Mouse (Mus musculus): ENCODE results near the gene Mpp3. TPM values are rescaled to one million over a fixed set of nuclear protein-coding genes. Genes with fewer than 3 reads are reported as not detected.

Mpp3 gene
- polyA plus RNA-seq, 1 experiment from 2014 or later: 7.2 TPM

DNA sequence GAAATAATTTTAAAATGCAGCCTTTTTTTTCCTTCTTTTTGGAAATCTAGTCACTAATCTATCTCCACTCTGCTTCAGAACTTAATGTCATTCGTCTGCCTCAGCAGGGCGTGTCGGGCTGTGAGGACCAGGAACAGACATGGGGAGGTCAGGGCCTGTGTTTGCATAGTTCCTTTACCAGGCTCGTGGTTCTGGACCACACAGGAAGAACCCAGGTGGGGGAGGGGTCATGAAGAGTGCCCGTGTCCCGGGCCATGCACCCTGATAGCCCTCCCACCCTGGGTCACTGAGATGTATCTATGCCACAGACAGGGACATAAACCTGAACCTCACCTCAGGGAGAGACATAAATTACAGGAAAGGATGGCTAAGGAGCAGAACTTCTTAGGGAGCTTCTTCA is 54.1 kb downstream of the Mpp3 start:
- no peaks in the 10 kb centered on the region for H3K9me3 ChIP-seq
- H3K4me3 ChIP-seq (replicated peaks): no peak overlapping the region
- no peaks in the 10 kb centered on the region for H3K27me3 ChIP-seq (replicated peaks)
- no peak overlapping the region for H3K4me2 ChIP-seq
- no peak for ATAC-seq (ENCODE audit: insufficient read depth, low FRiP score, low read depth)
- WGBS: 33% methylated on average over 6 of the region's 6 CpGs
- H3K36me3 ChIP-seq: peaks cover 4% of the 10 kb centered on the region; the same call in 1 of the 2 replicates
- H3K27ac ChIP-seq: no peak overlapping the region
- no peaks in the 10 kb centered on the region for H3K4me1 ChIP-seq
- no peak overlapping the region for H3K9ac ChIP-seq

DNA sequence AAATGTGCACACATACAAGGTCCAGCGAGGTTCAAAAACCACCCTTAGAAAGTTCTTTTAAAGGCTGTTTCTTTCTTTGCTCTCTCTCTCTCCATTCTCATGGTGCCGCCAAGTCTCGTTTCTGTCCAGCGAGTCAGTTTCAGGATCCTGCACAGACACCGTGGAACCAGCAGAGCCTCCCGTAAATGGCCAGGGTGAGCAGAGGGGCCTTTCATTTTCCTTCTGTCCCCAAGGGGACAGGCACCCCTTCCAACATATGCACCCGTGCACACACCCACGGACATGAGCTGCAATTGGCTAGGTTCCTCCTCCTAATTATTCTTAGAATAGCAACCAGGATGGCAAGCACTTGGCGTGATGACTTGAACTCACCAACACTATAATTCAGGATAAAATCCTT is 54.8 kb downstream of the Mpp3 start:
- no peaks in the 10 kb centered on the region for H3K27me3 ChIP-seq (replicated peaks)
- H3K27ac ChIP-seq: no peak overlapping the region
- no peak overlapping the region for H3K9ac ChIP-seq
- no peaks in the 10 kb centered on the region for H3K4me1 ChIP-seq
- H3K36me3 ChIP-seq: peaks cover 2% of the 10 kb centered on the region; the same call in 1 of the 2 replicates
- no peak overlapping the region for H3K4me3 ChIP-seq (replicated peaks)
- ATAC-seq (ENCODE audit: insufficient read depth, low FRiP score, low read depth): no peak
- H3K9me3 ChIP-seq: no peaks in the 10 kb centered on the region
- WGBS: 76% methylated on average over 9 of the region's 9 CpGs
- H3K4me2 ChIP-seq: no peak overlapping the region

DNA sequence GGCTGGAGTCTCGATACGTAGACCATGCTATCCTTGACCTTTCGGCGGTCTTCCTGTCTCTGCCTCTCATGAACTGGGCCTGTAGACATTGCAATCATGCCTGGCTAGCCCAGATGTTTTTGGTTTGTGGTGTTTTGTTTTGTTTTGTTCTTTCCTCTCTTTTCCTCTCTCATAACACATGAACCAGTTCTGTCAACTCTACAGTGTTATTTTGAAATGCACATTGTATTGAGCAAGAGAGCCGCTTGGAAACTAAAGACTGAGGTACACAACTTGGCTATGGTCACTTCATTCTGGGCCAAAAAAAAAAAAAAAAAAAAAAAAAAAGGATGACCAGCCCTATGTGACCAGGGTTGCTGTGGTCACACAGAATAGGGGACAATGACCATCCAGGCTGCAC is 55.6 kb downstream of the Mpp3 start:
- Histone ChIP-seq H3K4me2 (no peak overlapping the region), H3K4me1 (no peaks in the 10 kb centered on the region), H3K27me3 (replicated peaks) (no peaks in the 10 kb centered on the region), H3K9me3 (no peaks in the 10 kb centered on the region), H3K36me3 (no peaks in the 10 kb centered on the region), H3K4me3 (replicated peaks) (no peak overlapping the region), H3K9ac (no peak overlapping the region), H3K27ac (no peak overlapping the region)
- 92% methylated on average over 5 of the region's 5 CpGs for WGBS
- no peak for ATAC-seq (ENCODE audit: insufficient read depth, low FRiP score, low read depth)

DNA sequence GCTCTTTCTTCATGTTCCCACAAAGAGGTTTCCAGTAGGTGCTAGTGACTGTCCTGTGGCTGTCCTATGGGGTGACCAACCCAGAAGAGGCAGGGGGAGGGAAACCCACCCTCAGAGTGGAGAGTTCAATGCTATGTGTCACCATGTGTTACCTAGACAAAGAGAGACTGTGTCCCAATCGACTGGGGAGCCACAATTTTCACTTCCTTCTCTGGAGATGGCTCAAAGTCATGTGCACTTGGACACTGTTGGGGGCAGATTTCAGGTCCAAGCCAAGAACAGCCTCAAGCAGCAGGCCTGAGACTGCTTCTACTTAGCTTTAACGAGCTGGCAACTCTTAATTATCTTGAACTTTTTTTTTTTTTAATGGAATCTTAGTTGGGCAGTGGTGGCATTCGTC is 56.2 kb downstream of the Mpp3 start:
- Histone ChIP-seq H3K27ac (no peak overlapping the region), H3K9ac (no peak overlapping the region), H3K36me3 (no peaks in the 10 kb centered on the region), H3K4me3 (replicated peaks) (no peak overlapping the region), H3K4me1 (no peaks in the 10 kb centered on the region), H3K4me2 (no peak overlapping the region), H3K9me3 (no peaks in the 10 kb centered on the region), H3K27me3 (replicated peaks) (no peaks in the 10 kb centered on the region)
- ATAC-seq (ENCODE audit: insufficient read depth, low FRiP score, low read depth): no peak
- WGBS: 70% methylated on average over 3 of the region's 3 CpGs

DNA sequence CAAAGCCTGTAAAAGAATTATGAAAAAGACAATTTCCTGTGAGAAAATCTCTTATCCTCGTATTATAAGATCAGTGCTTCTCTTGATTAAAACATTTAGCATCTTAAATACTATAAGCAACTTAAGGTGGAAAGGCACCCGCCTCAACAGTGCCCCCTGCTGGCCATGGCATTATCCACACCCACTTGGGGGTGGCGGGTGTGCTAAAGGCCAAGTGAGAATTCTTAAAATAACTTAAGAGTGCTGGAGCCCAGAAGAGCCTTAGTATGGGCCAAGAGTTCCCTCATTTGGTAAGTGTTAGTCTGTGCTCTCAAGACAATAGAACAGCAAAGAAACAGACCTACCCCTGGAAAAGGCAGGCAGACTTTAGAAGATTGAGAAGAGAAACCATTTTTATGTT is 56.9 kb downstream of the Mpp3 start:
- 48% methylated on average over 3 of the region's 3 CpGs for WGBS
- H3K27me3 ChIP-seq (replicated peaks): peaks cover 2% of the 10 kb centered on the region; the same call in 1 of the 2 replicates
- no peak overlapping the region for H3K9ac ChIP-seq

DNA sequence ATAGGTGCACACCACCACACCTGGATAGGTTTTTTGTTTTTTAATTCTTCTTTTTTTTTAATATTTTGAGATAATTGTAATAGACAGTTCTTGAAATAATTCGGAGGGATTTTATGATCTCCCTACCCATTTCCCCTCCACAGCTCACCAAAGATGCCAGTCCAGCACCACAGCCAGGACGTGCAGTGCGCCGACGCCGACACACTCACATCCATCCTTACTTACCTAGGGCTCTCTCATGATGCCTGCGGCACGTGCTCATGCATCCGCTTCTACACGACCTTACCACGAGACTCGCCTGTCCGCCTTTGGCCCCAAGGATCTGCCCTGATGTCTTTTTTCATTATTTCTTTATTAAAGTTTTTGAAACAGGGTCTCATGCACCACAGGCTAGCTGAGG is 58.4 kb downstream of the Mpp3 start:
- 83% methylated on average over 13 of the region's 13 CpGs for WGBS
- no peak for ATAC-seq (ENCODE audit: insufficient read depth, low FRiP score, low read depth)
- no peak overlapping the region for H3K27ac ChIP-seq
- peaks cover 18% of the 10 kb centered on the region for H3K27me3 ChIP-seq (replicated peaks)
- no peaks in the 10 kb centered on the region for H3K9me3 ChIP-seq
- no peak overlapping the region for H3K9ac ChIP-seq
- no peaks in the 10 kb centered on the region for H3K36me3 ChIP-seq
- H3K4me1 ChIP-seq: no peaks in the 10 kb centered on the region
- no peak overlapping the region for H3K4me2 ChIP-seq
- no peak overlapping the region for H3K4me3 ChIP-seq (replicated peaks)

More for the DNA sequence above, 56.9 kb downstream of the Mpp3 start:
- ATAC-seq (ENCODE audit: insufficient read depth, low FRiP score, low read depth): no peak
- Histone ChIP-seq H3K9me3 (no peaks in the 10 kb centered on the region), H3K36me3 (no peaks in the 10 kb centered on the region), H3K4me2 (no peak overlapping the region), H3K4me3 (replicated peaks) (no peak overlapping the region), H3K4me1 (no peaks in the 10 kb centered on the region), H3K27ac (no peak overlapping the region)

DNA sequence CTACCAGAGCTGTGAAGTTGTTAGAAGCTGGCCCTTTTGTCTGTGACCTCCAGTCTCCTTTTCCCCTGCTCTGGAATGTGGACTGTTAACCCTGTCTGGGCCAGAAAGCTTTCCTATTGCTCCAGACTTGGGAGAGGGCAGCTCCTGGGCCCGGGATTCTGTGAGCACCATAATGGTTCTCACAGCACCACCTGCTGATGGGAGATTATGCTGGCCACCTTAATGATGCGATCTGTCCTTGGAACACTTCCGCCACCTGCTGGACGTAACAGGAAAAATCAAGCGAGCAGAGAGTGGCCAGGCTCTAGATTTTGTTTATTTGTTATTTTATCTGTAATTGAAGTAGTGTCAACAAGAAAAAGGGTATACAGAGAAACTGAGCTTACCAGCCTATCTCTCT is 59.5 kb downstream of the Mpp3 start:
- H3K9ac ChIP-seq: no peak overlapping the region
- H3K4me3 ChIP-seq (replicated peaks): no peak overlapping the region
- no peak overlapping the region for H3K27ac ChIP-seq
- peaks cover 5% of the 10 kb centered on the region for H3K4me1 ChIP-seq
- H3K27me3 ChIP-seq (replicated peaks): peaks cover 28% of the 10 kb centered on the region
- no peak; the same call in 1 of the 2 replicates for ATAC-seq (ENCODE audit: insufficient read depth, low FRiP score, low read depth)
- no peaks in the 10 kb centered on the region for H3K9me3 ChIP-seq
- WGBS: under 1% methylated on average over 5 of the region's 5 CpGs
- no peaks in the 10 kb centered on the region for H3K36me3 ChIP-seq
- no peak overlapping the region for H3K4me2 ChIP-seq

DNA sequence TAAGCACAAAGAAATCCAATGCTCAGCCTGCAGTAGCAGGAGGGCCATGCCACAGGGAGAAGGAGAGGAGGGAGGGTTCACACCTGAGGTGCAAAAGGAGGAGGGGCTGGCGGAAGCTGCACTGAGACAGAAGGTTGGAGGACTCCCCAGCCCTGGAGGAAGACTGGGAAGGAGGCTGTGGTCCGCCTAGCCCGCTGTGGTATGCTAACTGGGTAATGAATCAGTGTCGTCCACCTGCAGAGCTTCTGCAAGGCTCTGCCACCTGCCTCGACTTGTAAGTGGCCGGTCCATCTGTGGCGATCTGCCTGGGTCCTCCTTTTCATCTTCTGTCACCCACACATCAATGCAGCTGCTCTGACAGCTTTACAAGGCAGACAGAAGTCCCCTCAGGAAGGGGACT is 60.0 kb downstream of the Mpp3 start:
- no peaks in the 10 kb centered on the region for H3K36me3 ChIP-seq
- no peak overlapping the region for H3K4me3 ChIP-seq (replicated peaks)
- H3K9me3 ChIP-seq: no peaks in the 10 kb centered on the region
- peaks cover 33% of the 10 kb centered on the region for H3K27me3 ChIP-seq (replicated peaks)
- 18% methylated on average over 7 of the region's 7 CpGs for WGBS
- H3K27ac ChIP-seq: no peak overlapping the region
- H3K9ac ChIP-seq: no peak overlapping the region
- no peak overlapping the region for H3K4me2 ChIP-seq
- ATAC-seq (ENCODE audit: insufficient read depth, low FRiP score, low read depth): no peak
- H3K4me1 ChIP-seq: peaks cover 9% of the 10 kb centered on the region

DNA sequence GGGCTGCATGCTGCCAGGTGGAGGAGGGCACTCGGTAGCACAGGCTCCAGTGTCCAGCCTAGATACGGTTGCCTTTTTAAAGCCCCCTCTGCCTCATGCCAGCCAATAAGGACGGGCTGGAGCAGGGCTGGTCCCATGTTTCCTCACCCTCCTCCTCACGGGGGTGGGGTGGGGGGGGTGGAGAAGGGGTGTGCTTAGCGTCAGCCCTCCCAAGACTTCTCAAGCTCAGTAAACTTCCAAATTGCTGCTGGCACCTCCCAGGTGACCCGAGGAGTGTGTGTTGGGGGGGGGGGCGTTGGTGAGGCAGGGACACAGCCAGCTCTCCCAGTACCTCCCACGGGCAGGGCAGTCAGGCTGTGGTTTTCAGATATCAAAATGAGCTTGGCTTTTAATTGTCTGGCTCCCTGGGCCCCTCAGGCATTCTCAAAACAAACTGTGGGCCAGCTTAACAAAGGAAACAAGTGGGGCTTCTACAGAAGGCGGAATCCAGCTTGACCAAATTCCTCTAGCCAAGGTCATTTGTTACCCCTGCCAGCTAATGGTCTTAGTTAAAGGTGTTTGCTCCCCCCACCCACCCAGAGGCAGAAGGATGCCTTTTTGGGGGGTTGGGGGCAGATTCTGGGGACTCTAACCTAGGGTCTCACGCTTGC is 61.2 kb downstream of the Mpp3 start, which contains the start of gene Sost:
TSS of gene Sost (minus strand) at position 51 of the 650 bp plus-strand sequence.
- H3K4me3 ChIP-seq (replicated peaks): no peak within 1 kb of the TSS
- no peak within 1 kb of the TSS for H3K27ac ChIP-seq
- H3K4me2 ChIP-seq: no peak within 1 kb of the TSS
- ATAC-seq (ENCODE audit: insufficient read depth, low FRiP score, low read depth): no peak
- no peak within 1 kb of the TSS for H3K9ac ChIP-seq
- no peaks in the 10 kb centered on the region for H3K9me3 ChIP-seq
- 21% methylated on average over 10 of the region's 10 CpGs for WGBS
- peaks cover 44% of the 10 kb centered on the region for H3K27me3 ChIP-seq (replicated peaks)
- peaks cover 14% of the 10 kb centered on the region for H3K4me1 ChIP-seq
- no peaks in the 10 kb centered on the region for H3K36me3 ChIP-seq

DNA sequence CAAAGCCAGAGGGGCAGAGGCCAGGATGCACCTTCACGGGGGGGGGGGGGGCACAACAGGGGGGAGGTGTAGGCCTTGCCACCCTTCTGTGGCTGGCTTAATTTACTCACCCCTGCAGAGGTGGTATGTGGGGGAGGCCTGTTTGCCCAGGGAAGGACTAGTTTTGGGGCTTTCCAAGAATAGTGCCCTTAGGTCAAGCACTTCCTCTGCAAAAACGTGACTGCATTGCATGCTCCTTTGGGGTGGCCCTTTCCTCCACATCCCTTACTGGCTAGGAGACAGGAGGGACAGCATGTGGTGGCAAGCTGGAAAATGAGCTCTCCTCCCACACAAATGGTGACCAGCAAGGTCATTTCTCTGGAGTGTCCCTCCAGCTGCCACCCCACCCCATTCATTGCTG is 62.7 kb downstream of the Mpp3 start:
- 0% methylated on average over 2 of the region's 2 CpGs for WGBS
- H3K4me2 ChIP-seq: no peak overlapping the region
- no peaks in the 10 kb centered on the region for H3K9me3 ChIP-seq
- ATAC-seq (ENCODE audit: insufficient read depth, low FRiP score, low read depth): no peak
- no peaks in the 10 kb centered on the region for H3K36me3 ChIP-seq
- no peak overlapping the region for H3K4me3 ChIP-seq (replicated peaks)
- H3K27ac ChIP-seq: no peak overlapping the region
- peaks cover 14% of the 10 kb centered on the region for H3K4me1 ChIP-seq
- H3K9ac ChIP-seq: no peak overlapping the region
- peaks cover 60% of the 10 kb centered on the region for H3K27me3 ChIP-seq (replicated peaks)

DNA sequence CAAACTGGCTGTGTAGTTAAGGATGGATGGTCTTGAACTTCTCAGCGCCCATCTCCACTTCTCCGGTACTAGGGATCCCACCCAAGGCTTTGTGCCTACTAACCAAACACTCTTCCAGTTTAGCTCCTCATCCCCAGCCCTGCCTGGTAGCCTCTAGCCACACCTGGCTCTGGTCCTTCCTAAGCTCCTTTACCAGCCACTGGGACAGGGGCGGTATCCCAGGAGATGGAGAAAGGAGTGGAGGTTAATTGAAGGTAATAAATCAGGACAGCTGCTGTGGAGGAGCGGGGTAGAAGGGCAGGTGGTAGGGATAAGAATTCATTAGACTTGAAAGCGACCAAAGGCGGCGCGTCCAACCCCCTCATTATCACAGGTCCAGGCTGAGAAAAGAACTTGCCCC is 63.6 kb downstream of the Mpp3 start:
- Histone ChIP-seq H3K9me3 (no peaks in the 10 kb centered on the region), H3K27me3 (replicated peaks) (peaks cover 61% of the 10 kb centered on the region), H3K4me2 (peak overlapping the region; percentile 97; the same call in 1 of the 2 replicates), H3K36me3 (no peaks in the 10 kb centered on the region), H3K4me3 (replicated peaks) (no peak overlapping the region), H3K27ac (no peak overlapping the region), H3K4me1 (peaks cover 14% of the 10 kb centered on the region), H3K9ac (no peak overlapping the region)
- WGBS: 10% methylated on average over 8 of the region's 8 CpGs
- ATAC-seq (ENCODE audit: insufficient read depth, low FRiP score, low read depth): no peak

DNA sequence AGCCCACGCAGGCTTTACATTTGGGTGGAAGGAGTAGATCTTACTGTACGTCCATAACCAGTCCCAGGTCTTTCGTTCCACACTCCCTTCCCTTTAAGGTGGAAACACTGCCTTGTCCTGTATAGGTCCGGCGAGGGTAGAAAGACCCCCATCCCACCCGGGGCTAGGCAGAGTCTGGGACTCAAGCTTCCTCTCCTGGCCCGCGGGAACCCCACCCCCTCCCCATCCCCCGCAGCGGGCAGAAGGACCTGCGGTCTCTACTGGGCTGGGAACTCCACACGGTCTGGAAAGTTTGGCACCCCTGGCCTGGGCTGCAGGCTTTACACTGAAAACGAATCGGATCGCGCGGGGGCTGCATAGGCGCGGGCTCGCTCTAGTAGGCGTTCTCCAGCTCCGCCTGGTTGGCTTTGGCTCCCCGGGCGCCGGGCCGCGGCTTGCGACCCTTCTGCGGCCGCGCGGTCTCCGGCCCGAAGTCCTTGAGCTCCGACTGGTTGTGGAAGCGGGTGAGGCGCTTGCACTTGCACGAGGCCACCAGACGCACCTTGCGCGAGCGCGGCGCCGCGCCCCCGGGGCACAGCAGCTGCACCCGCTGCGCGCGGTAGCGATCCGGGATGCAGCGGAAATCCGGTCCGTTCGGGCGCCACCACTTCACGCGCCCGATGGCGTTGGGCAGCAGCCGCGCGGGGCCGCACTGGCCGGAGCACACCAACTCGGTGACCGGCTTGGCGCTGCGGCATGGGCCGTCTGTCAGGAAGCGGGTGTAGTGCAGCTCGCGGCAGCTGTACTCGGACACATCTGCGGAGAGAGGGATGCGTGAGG is 64.6 kb downstream of the Mpp3 start:
- Histone ChIP-seq H3K4me1 (peaks cover 14% of the 10 kb centered on the region), H3K4me2 (peak overlapping the region; percentile 97), H3K27me3 (replicated peaks) (peaks cover 61% of the 10 kb centered on the region), H3K36me3 (no peaks in the 10 kb centered on the region), H3K4me3 (replicated peaks) (peak overlapping the region; percentile 47), H3K27ac (no peak overlapping the region), H3K9ac (peak overlapping the region; percentile 34), H3K9me3 (no peaks in the 10 kb centered on the region)
- 0 out of 2 replicates have a peak, but pooled peaks have one; percentile 33 for ATAC-seq (ENCODE audit: insufficient read depth, low FRiP score, low read depth)
- WGBS: under 1% methylated on average over 78 of the region's 78 CpGs

All from stomach, embryonic 15.5 days (tissue).